Mouse (Mus musculus): ENCODE data around the gene Sash1. TPM values are rescaled to one million over a fixed set of nuclear protein-coding genes. Genes with fewer than 3 reads are reported as not detected.

Sash1 gene
- polyA plus RNA-seq, 1 experiment from 2014 or later, result 6.4 TPM

GRCm38 (mm10) chr10:8760598-8760997 lies 125.3 kb downstream of the Sash1 start:
- no peaks in the 10 kb centered on the region for H3K27me3 ChIP-seq (ENCODE audit: insufficient read depth, low read length)
- TF ChIP-seq CTCF (IDR thresholded peaks at IDR 0.05; ENCODE audit: low read depth), result no peak
- H3K9me3 ChIP-seq (ENCODE audit: low read depth, low read length), result no peaks in the 10 kb centered on the region
- no peak overlapping the region for H3K9ac ChIP-seq
- 0 out of 2 replicates have a peak overlapping the region, but pooled peaks have one; percentile 36 for H3K27ac ChIP-seq (ENCODE audit: low read depth)
- peak overlapping the region; percentile 46; the same call in 1 of the 2 replicates for H3K4me2 ChIP-seq
- WGBS, result 24% methylated on average over 4 of the region's 4 CpGs
- no peaks in the 10 kb centered on the region for H3K36me3 ChIP-seq (ENCODE audit: insufficient read depth)
- H3K4me1 ChIP-seq (ENCODE audit: insufficient read depth), result peaks cover 30% of the 10 kb centered on the region
- no peak overlapping the region; the same call in 1 of the 2 replicates for H3K4me3 ChIP-seq (ENCODE audit: low read depth, low read length)
- DNase-seq, result peak; percentile 79
- peak; percentile 31; the same call in 1 of the 2 replicates for ATAC-seq (ENCODE audit: insufficient read depth)

- Histone ChIP-seq H3K9ac (no peak overlapping the region), H3K27ac (ENCODE audit: low read depth) (no peak overlapping the region), H3K4me2 (no peak overlapping the region), H3K4me3 (ENCODE audit: low read depth, low read length) (no peak overlapping the region), H3K27me3 (ENCODE audit: insufficient read depth, low read length) (no peaks in the 10 kb centered on the region), H3K36me3 (ENCODE audit: insufficient read depth) (no peaks in the 10 kb centered on the region), H3K4me1 (ENCODE audit: insufficient read depth) (peaks cover 37% of the 10 kb centered on the region), H3K9me3 (ENCODE audit: low read depth, low read length) (no peaks in the 10 kb centered on the region)
- ATAC-seq (ENCODE audit: insufficient read depth) (no peak), DNase-seq (no peak)
- WGBS, result 86% methylated on average over 7 of the region's 7 CpGs
- no peak for TF ChIP-seq CTCF (IDR thresholded peaks at IDR 0.05; ENCODE audit: low read depth)
Measured at GRCm38 (mm10) chr10:8759228-8759627, 126.6 kb downstream of the Sash1 start.

GRCm38 (mm10) chr10:8757429-8757931 lies 128.4 kb downstream of the Sash1 start:
- H3K9ac ChIP-seq, result peak overlapping the region; percentile 25
- 17% methylated on average over 21 of the region's 21 CpGs for WGBS
- peaks cover 37% of the 10 kb centered on the region for H3K4me1 ChIP-seq (ENCODE audit: insufficient read depth)
- H3K4me2 ChIP-seq, result peak overlapping the region; percentile 53
- peak overlapping the region; percentile 92 for H3K27ac ChIP-seq (ENCODE audit: low read depth)
- no peaks in the 10 kb centered on the region for H3K9me3 ChIP-seq (ENCODE audit: low read depth, low read length)
- peak overlapping the region; percentile 12; the same call in 1 of the 2 replicates for H3K4me3 ChIP-seq (ENCODE audit: low read depth, low read length)
- no peak for TF ChIP-seq CTCF (IDR thresholded peaks at IDR 0.05; ENCODE audit: low read depth)
- H3K36me3 ChIP-seq (ENCODE audit: insufficient read depth), result peaks cover 7% of the 10 kb centered on the region
- ATAC-seq (ENCODE audit: insufficient read depth) (peak; percentile 74), DNase-seq (peak; percentile 84)
- H3K27me3 ChIP-seq (ENCODE audit: insufficient read depth, low read length), result no peaks in the 10 kb centered on the region

- Histone ChIP-seq H3K27me3 (ENCODE audit: insufficient read depth, low read length) (no peaks in the 10 kb centered on the region), H3K9me3 (ENCODE audit: low read depth, low read length) (no peaks in the 10 kb centered on the region), H3K36me3 (ENCODE audit: insufficient read depth) (peaks cover 7% of the 10 kb centered on the region), H3K9ac (peak overlapping the region; percentile 25; the same call in 1 of the 2 replicates), H3K4me3 (ENCODE audit: low read depth, low read length) (peak overlapping the region; percentile 12; the same call in 1 of the 2 replicates), H3K27ac (ENCODE audit: low read depth) (peak overlapping the region; percentile 92), H3K4me2 (peak overlapping the region; percentile 53), H3K4me1 (ENCODE audit: insufficient read depth) (peaks cover 33% of the 10 kb centered on the region)
- ATAC-seq (ENCODE audit: insufficient read depth), result no peak
- peak; percentile 32 for DNase-seq
- TF ChIP-seq CTCF (IDR thresholded peaks at IDR 0.05; ENCODE audit: low read depth), result no peak
- 52% methylated on average over 11 of the region's 11 CpGs for WGBS
Measured at GRCm38 (mm10) chr10:8756604-8757354, 129.1 kb downstream of the Sash1 start.

- no peak overlapping the region for H3K4me2 ChIP-seq
- H3K9ac ChIP-seq, result no peak overlapping the region
- H3K27me3 ChIP-seq (ENCODE audit: insufficient read depth, low read length), result no peaks in the 10 kb centered on the region
- no peak for DNase-seq
- no peak for ATAC-seq (ENCODE audit: insufficient read depth)
- no peak overlapping the region for H3K27ac ChIP-seq (ENCODE audit: low read depth)
- H3K9me3 ChIP-seq (ENCODE audit: low read depth, low read length), result no peaks in the 10 kb centered on the region
- peaks cover 15% of the 10 kb centered on the region for H3K36me3 ChIP-seq (ENCODE audit: insufficient read depth)
- TF ChIP-seq CTCF (IDR thresholded peaks at IDR 0.05; ENCODE audit: low read depth), result no peak
- WGBS, result 90% methylated on average over 3 of the region's 3 CpGs
- peaks cover 30% of the 10 kb centered on the region for H3K4me1 ChIP-seq (ENCODE audit: insufficient read depth)
- H3K4me3 ChIP-seq (ENCODE audit: low read depth, low read length), result no peak overlapping the region
Measured at GRCm38 (mm10) chr10:8753377-8753776, 132.5 kb downstream of the Sash1 start.

GRCm38 (mm10) chr10:8752436-8752835 lies 133.4 kb downstream of the Sash1 start:
- Histone ChIP-seq H3K4me3 (ENCODE audit: low read depth, low read length) (no peak overlapping the region), H3K9ac (no peak overlapping the region), H3K27ac (ENCODE audit: low read depth) (no peak overlapping the region), H3K36me3 (ENCODE audit: insufficient read depth) (peaks cover 22% of the 10 kb centered on the region), H3K9me3 (ENCODE audit: low read depth, low read length) (no peaks in the 10 kb centered on the region), H3K27me3 (ENCODE audit: insufficient read depth, low read length) (no peaks in the 10 kb centered on the region), H3K4me2 (no peak overlapping the region), H3K4me1 (ENCODE audit: insufficient read depth) (peaks cover 21% of the 10 kb centered on the region)
- 79% methylated on average over 7 of the region's 7 CpGs for WGBS
- TF ChIP-seq CTCF (IDR thresholded peaks at IDR 0.05; ENCODE audit: low read depth), result no peak
- DNase-seq (no peak), ATAC-seq (ENCODE audit: insufficient read depth) (no peak)

GRCm38 (mm10) chr10:8749537-8749936 lies 136.3 kb downstream of the Sash1 start:
- Histone ChIP-seq H3K27ac (ENCODE audit: low read depth) (no peak overlapping the region), H3K27me3 (ENCODE audit: insufficient read depth, low read length) (no peaks in the 10 kb centered on the region), H3K4me2 (no peak overlapping the region), H3K9me3 (ENCODE audit: low read depth, low read length) (no peaks in the 10 kb centered on the region), H3K36me3 (ENCODE audit: insufficient read depth) (peaks cover 28% of the 10 kb centered on the region), H3K9ac (no peak overlapping the region), H3K4me3 (ENCODE audit: low read depth, low read length) (no peak overlapping the region), H3K4me1 (ENCODE audit: insufficient read depth) (0 out of 2 replicates have a peak, but pooled peaks cover 1% of the 10 kb centered on the region)
- WGBS, result 86% methylated on average over 11 of the region's 11 CpGs
- TF ChIP-seq CTCF (IDR thresholded peaks at IDR 0.05; ENCODE audit: low read depth), result no peak
- ATAC-seq (ENCODE audit: insufficient read depth), result no peak
- no peak for DNase-seq

All from lung, embryonic 14.5 days (tissue).